Mouse (Mus musculus) kidney, embryonic 14.5 days (tissue): Measurements from ENCODE around the gene Boll. TPM values are rescaled to one million over a fixed set of nuclear protein-coding genes. Genes with fewer than 3 reads are reported as not detected.

Source experiments
- ATAC-seq: fragments of 200-750 bp; cut with Nextera tagmentation; 2 replicates; pipeline ENCODE4 v1.8.0; 2017; ENCODE audit warnings: moderate number of reproducible peaks, mild to moderate bottlenecking, moderate TSS enrichment, moderate library complexity; ENCODE audit not compliant: low FRiP score, low TSS enrichment
- H3K27ac ChIP-seq: fragments of 300-500 bp; sonication (generic); 2 replicates; pipeline ENCODE4 v1.5.1; 2014; ENCODE audit warnings: low read depth, mild to moderate bottlenecking, low read length, moderate library complexity, mixed read lengths
- H3K27me3 ChIP-seq: fragments of 300-500 bp; sonication (generic); 2 replicates; pipeline ENCODE4 v1.6.1; 2014; ENCODE audit warnings: mild to moderate bottlenecking, low read length; ENCODE audit not compliant: control insufficient read depth, insufficient read depth
- H3K36me3 ChIP-seq: fragments of 300-500 bp; sonication (generic); 2 replicates; pipeline ENCODE4 v1.6.1; 2014; ENCODE audit warnings: low read length, mixed read lengths; ENCODE audit not compliant: control insufficient read depth, insufficient read depth
- H3K4me1 ChIP-seq: fragments of 300-500 bp; sonication (generic); 2 replicates; pipeline ENCODE4 v1.6.1; 2014; ENCODE audit warnings: low read length, mixed read lengths; ENCODE audit not compliant: control insufficient read depth, insufficient read depth
- H3K4me2 ChIP-seq: fragments of 300-500 bp; sonication (generic); replicated peaks from 2 replicates; pipeline ENCODE4 v1.6.1; 2014; ENCODE audit warnings: low read depth, mild to moderate bottlenecking, low read length
- H3K4me3 ChIP-seq: fragments of 300-500 bp; sonication (generic); 2 replicates; pipeline ENCODE4 v1.5.1; 2014; ENCODE audit warnings: mild to moderate bottlenecking, low read length
- H3K9ac ChIP-seq: fragments of 300-500 bp; sonication (generic); 2 replicates; pipeline ENCODE4 v1.6.1; 2014; ENCODE audit warnings: low read depth, mild to moderate bottlenecking, low read length, moderate library complexity
- H3K9me3 ChIP-seq: fragments of 300-500 bp; sonication (generic); 2 replicates; pipeline ENCODE4 v1.6.1; 2016; ENCODE audit warnings: low read length; ENCODE audit not compliant: control insufficient read depth
- WGBS: fragments of 180-500 bp; shearing (Covaris S2); extraction: QIAGEN DNeasy Blood & Tissue Kit; methylation state at CpG from one replicate; pipeline ENCODE4 v1.1.7; 2014; 5-methylcytosine and 5-hydroxymethylcytosine counted together
- polyA plus RNA-seq: library from polyadenylated mRNA; unstranded; fragments of >200 nt; fragmentation: Nextera tagmentation; extraction: Ambion mirVana; gene quantifications from 2 replicates; pipeline ENCODE4 v1.2.1, GENCODE M21; 2014

The Boll gene
- polyA plus RNA-seq: 0.51 and 0.72 TPM in 2 replicates

DNA sequence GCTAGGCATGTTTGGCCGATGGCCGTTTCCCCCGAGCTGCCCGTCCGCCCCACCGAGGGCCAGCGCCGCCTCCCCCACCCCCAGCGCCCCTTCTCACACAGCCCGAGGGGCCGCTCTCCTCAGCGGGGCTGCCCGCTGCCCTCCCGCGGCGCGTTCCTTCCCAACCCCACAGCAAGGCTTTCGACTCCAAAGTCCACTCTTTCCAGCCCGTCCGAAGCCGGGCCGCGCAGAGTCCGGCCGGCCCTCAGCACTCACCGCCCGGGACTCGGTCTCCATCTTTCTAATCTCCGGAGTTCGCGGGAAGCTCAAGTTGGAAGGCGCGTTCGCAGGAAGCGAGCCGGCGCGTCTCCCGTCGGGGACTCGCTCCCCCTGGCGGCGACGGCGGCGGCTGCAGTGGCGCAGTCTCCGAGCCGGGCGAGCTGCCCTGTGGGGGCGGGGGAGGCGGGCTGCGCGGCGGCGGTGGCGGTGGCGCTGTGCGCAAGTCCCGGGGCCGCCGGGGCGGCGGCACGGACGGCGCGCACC, at the start of gene Boll:
TSS of gene Boll (minus strand) at position 426 of the 522 bp plus-strand sequence.
- peak; percentile 89 for ATAC-seq
- Histone ChIP-seq H3K9me3 (peaks cover 10% of the 10 kb centered on the region), H3K9ac (peak within 1 kb of the TSS; percentile 42; the same call in 1 of the 2 replicates), H3K36me3 (no peaks in the 10 kb centered on the region), H3K27me3 (peaks cover 21% of the 10 kb centered on the region), H3K4me1 (0 out of 2 replicates have a peak, but pooled peaks cover 5% of the 10 kb centered on the region), H3K27ac (no peak within 1 kb of the TSS), H3K4me2 (peak within 1 kb of the TSS; percentile 54), H3K4me3 (peak within 1 kb of the TSS; percentile 43)
- 19% methylated on average over 51 of the region's 68 CpGs for WGBS

DNA sequence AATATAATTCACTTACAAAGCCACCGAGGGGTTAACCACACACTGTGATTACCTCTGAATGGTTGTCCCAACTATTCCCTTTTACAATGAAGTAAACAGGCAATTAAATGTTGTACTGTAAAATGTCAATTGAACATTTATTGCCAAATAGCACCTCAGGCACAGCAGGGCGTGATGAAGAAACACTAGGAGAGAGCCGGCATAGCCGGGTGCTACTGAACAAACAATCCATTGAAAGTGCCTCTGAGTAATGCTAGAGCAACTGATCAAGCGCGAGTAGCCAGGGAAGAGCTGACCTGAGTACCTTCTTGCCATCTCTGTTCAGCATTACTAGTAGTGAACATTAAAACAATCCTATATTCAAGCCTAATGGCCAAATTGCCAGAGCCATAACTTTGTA, 49.3 kb upstream of the Boll start:
- WGBS: 17% methylated on average over 6 of the region's 6 CpGs
- Histone ChIP-seq H3K9ac (no peak overlapping the region), H3K27ac (no peak overlapping the region), H3K4me3 (no peak overlapping the region), H3K9me3 (peaks cover 4% of the 10 kb centered on the region; the same call in 1 of the 2 replicates), H3K36me3 (no peaks in the 10 kb centered on the region), H3K27me3 (no peaks in the 10 kb centered on the region), H3K4me2 (no peak overlapping the region), H3K4me1 (no peaks in the 10 kb centered on the region)
- ATAC-seq: no peak

DNA sequence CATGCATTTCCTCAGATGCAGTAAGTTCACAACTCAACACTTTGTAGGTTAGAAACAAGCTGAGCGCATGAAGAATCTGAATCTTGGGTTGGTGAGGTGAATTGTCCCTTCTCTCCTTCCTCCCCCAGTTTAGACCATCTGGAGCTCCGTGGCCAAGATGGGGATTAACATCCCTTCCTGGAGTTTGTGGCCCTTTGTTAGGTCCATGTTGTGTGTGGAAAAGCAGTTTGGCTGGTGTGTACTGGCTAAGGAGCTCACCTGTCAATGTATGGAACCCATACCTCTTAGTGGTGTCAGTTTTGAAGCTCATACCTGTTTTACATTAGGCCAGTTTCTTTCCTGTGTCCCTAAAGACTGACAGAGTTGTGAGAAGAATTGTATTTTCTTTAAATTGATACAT, 47.8 kb upstream of the Boll start:
- peaks cover 4% of the 10 kb centered on the region; the same call in 1 of the 2 replicates for H3K9me3 ChIP-seq
- H3K9ac ChIP-seq: no peak overlapping the region
- H3K27ac ChIP-seq: no peak overlapping the region
- H3K4me2 ChIP-seq: no peak overlapping the region
- no peaks in the 10 kb centered on the region; the same call in 1 of the 2 replicates for H3K27me3 ChIP-seq
- no peaks in the 10 kb centered on the region for H3K4me1 ChIP-seq
- no peaks in the 10 kb centered on the region for H3K36me3 ChIP-seq
- 75% methylated on average over 2 of the region's 2 CpGs for WGBS
- ATAC-seq: no peak
- no peak overlapping the region for H3K4me3 ChIP-seq

DNA sequence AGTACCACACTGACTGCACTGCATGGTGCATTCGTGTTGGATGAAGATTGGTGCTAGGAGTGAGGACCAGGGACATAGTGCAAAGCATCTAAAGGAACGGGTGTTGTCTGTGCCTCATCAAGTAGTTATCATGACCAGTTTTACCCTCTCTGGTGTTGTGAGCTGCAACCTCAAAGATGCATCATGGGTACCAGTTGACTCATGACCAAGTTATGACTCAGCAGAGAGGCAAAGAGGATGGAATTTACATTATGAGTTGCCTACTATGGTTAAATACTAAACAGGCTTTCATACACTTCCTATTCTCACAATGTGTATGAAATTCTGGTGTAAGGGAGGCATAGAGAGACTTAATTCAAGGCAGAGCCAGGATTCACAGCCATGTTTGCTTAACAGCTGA, 47.4 kb upstream of the Boll start:
- Histone ChIP-seq H3K27ac (no peak overlapping the region), H3K4me1 (no peaks in the 10 kb centered on the region), H3K9ac (no peak overlapping the region), H3K4me2 (no peak overlapping the region), H3K36me3 (no peaks in the 10 kb centered on the region), H3K27me3 (no peaks in the 10 kb centered on the region; the same call in 1 of the 2 replicates), H3K4me3 (no peak overlapping the region), H3K9me3 (peaks cover 4% of the 10 kb centered on the region; the same call in 1 of the 2 replicates)
- WGBS: 81% methylated on average over 2 of the region's 2 CpGs
- ATAC-seq: no peak

DNA sequence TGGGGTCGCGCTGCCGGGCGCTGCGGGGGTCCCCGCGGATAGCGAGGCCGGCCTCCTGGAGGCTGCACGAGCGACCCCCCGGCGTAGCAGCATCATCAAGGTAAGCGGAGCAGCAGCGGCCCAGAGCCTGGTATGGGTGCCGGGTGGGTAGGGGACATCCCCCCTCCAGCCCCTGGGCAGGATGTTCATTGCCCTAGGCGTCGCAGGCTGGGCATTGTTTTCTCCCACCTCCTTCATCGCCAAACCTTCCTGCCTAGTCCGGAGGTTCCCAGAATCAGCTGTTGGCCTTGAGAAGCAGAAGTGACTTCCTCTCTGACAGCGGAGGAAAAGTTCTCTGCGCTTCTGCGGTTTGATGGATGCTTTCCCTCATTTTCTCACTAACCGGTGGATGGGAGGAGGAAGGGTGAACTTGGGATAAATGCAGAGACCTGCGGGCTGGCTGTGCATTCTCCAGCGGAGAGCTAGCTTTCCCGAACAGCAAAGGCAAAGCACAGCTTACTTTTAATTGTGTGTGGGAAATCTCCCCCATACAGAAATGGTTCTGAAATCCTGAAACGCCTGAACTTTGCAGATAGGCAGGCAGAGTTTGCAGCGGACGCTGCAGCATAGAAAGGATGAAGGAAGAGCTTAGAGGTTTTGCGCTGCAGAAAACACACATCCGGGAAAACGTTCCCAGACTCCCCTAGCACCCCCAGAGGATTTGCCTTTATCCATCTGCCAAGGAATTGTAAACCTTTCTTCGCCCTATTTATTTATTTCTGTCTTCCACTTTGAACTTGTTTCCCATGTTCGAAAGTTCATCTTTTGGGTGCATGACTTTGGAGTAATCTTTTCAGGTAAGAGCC, 43.5 kb upstream of the Boll start:
- Histone ChIP-seq H3K4me2 (peak overlapping the region; percentile 98), H3K27ac (peak overlapping the region; percentile 73; the same call in 1 of the 2 replicates), H3K9me3 (peaks cover 4% of the 10 kb centered on the region; the same call in 1 of the 2 replicates), H3K27me3 (no peaks in the 10 kb centered on the region; the same call in 1 of the 2 replicates), H3K9ac (peak overlapping the region; percentile 69), H3K4me3 (peak overlapping the region; percentile 81), H3K36me3 (no peaks in the 10 kb centered on the region), H3K4me1 (peaks cover 9% of the 10 kb centered on the region; the same call in 1 of the 2 replicates)
- peak; percentile 20; the same call in 1 of the 2 replicates for ATAC-seq
- 2% methylated on average over 35 of the region's 35 CpGs for WGBS

DNA sequence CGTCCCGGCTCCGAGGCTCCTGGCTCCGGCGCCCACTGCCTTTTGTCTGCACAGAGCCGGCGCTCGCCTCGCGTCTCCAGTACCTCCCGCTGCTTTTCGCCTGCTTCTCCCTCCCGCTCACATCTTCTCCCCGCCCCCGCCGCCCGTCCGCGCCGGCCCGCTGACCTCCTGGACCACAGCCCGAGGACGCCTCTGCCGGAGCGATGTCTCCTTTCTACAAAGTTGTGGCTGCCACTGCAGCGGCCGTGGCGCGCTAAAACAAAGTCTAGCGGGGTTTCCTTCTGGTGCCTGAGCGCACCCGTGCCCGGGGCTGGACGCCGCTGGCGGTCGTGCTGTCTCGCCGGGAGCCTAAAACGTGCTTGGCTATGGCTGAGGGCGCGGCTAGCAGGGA, 42.7 kb upstream of the Boll start:
- WGBS: 1% methylated on average over 39 of the region's 42 CpGs
- peak overlapping the region; percentile 69 for H3K9ac ChIP-seq
- H3K36me3 ChIP-seq: no peaks in the 10 kb centered on the region
- no peaks in the 10 kb centered on the region; the same call in 1 of the 2 replicates for H3K27me3 ChIP-seq
- H3K9me3 ChIP-seq: peaks cover 4% of the 10 kb centered on the region; the same call in 1 of the 2 replicates
- H3K4me2 ChIP-seq: peak overlapping the region; percentile 98
- H3K4me1 ChIP-seq: peaks cover 9% of the 10 kb centered on the region; the same call in 1 of the 2 replicates
- peak overlapping the region; percentile 81 for H3K4me3 ChIP-seq
- H3K27ac ChIP-seq: peak overlapping the region; percentile 73; the same call in 1 of the 2 replicates
- peak; percentile 74 for ATAC-seq

DNA sequence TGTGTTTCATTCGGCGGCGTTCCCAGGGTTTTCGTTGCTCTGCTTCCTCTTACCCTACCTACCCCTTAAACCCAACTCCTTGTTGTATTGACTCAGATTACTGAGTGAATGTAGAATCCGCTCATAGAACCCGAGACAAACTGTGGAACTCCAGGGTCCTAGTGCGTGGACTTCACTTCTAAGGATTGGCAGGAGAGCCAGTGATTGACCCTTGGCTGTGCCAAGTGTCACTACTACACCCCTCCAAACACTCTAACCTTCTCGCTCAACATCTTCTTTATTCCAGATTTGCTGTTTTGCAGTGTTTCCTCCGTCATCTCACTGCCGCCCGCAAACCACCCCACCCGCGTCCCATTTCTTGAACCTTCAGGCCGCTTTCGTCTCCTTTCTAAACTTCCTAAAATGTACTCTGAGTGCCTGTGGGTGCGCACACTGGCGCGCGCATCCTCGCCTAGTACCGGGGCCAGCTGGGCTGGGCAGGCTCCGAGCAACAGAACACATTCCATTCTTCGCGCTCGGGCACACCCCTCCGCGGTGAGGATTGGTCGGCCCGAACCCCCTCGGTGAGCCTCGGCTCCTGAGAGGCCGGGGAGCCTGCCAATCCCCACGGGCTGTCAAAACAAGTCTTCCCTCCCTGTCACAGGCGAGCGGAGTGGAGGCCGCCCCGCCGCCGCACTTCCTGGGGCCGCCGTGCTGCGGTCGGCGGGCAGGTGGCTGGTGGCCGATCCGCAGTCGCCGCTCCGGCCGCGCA, 42.2 kb upstream of the Boll start, which contains the start of gene Plcl1:
TSS of gene Plcl1 (plus strand) at position 650 of the 751 bp plus-strand sequence.
- H3K36me3 ChIP-seq: no peaks in the 10 kb centered on the region
- H3K27me3 ChIP-seq: no peaks in the 10 kb centered on the region; the same call in 1 of the 2 replicates
- 3% methylated on average over 49 of the region's 51 CpGs for WGBS
- peak; percentile 99 for ATAC-seq
- H3K4me2 ChIP-seq: peak within 1 kb of the TSS; percentile 98
- H3K4me3 ChIP-seq: peak within 1 kb of the TSS; percentile 81
- H3K9ac ChIP-seq: peak within 1 kb of the TSS; percentile 69
- H3K4me1 ChIP-seq: peaks cover 9% of the 10 kb centered on the region; the same call in 1 of the 2 replicates
- H3K27ac ChIP-seq: peak within 1 kb of the TSS; percentile 73; the same call in 1 of the 2 replicates
- H3K9me3 ChIP-seq: peaks cover 4% of the 10 kb centered on the region; the same call in 1 of the 2 replicates

DNA sequence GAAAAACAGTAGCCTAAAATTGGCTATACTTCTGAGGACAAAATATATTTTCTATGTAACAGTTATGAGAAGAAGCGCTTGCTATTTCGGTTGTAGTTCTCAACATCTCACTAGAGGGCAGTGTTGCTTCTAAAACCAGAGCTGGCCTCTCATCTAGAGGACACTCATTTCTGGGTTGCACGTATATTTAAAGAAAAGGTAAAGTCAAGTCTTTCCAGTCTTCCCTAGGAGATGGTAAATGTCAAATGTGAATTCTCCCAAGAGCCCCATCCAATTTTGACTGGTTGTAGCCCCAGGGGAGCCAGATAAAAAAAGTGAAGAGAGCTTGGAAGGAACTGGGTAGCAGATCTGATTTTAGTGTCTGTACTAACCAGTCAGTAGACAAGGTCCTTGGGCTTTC, 41.2 kb upstream of the Boll start:
- no peak overlapping the region for H3K27ac ChIP-seq
- H3K27me3 ChIP-seq: no peaks in the 10 kb centered on the region; the same call in 1 of the 2 replicates
- no peak overlapping the region for H3K4me3 ChIP-seq
- WGBS: 4% methylated on average over 3 of the region's 3 CpGs
- no peak overlapping the region for H3K4me2 ChIP-seq
- peaks cover 9% of the 10 kb centered on the region; the same call in 1 of the 2 replicates for H3K4me1 ChIP-seq
- H3K36me3 ChIP-seq: no peaks in the 10 kb centered on the region
- H3K9ac ChIP-seq: no peak overlapping the region
- H3K9me3 ChIP-seq: peaks cover 4% of the 10 kb centered on the region; the same call in 1 of the 2 replicates
- ATAC-seq: no peak
